Mouse (Mus musculus) left cerebral cortex, postnatal 36 days (tissue): ENCODE data around the gene Lce3f. TPM values are rescaled to one million over a fixed set of nuclear protein-coding genes. Genes with fewer than 3 reads are reported as not detected.

ENCODE experiments used
- total RNA-seq, 2 experiments: library from RNA; stranded (reverse); gene quantifications; 2 replicates each; pipeline ENCODE4 v1.2.3; 2021

Gene Lce3f
- total RNA-seq, 2 experiments from 2014 or later, result not detected

Other genes starting within 250 kb of the Lce3f start
- gene Lce1g, start 239.9 kb upstream of the Lce3f start, total RNA-seq, result not detected
- gene Lce1h, start 227.2 kb upstream of the Lce3f start, total RNA-seq, result not detected
- not detected for gene Lce1i, start 213.3 kb upstream of the Lce3f start, total RNA-seq
- not detected for gene Lce1j, start 201.7 kb upstream of the Lce3f start, total RNA-seq
- not detected for gene Lce1k, start 184.3 kb upstream of the Lce3f start, total RNA-seq
- not detected for gene Kprp, start 165.0 kb upstream of the Lce3f start, total RNA-seq
- not detected for gene Lce1l, start 140.9 kb upstream of the Lce3f start, total RNA-seq
- not detected for gene 2310050C09Rik, start 122.0 kb upstream of the Lce3f start, total RNA-seq
- gene Lce3a, start 66.0 kb upstream of the Lce3f start, total RNA-seq, result not detected
- not detected for gene Lce3b, start 59.2 kb upstream of the Lce3f start, total RNA-seq
- not detected for gene Lce3c, start 47.7 kb upstream of the Lce3f start, total RNA-seq
- not detected for gene Lce3d, start 34.8 kb upstream of the Lce3f start, total RNA-seq
- not detected for gene Lce3e, start 25.2 kb upstream of the Lce3f start, total RNA-seq
- not detected for gene Crct1, start 23.5 kb downstream of the Lce3f start, total RNA-seq
- not detected for gene Lce1m, start 26.8 kb downstream of the Lce3f start, total RNA-seq
- not detected for gene Gm4858, start 76.6 kb downstream of the Lce3f start, total RNA-seq
- not detected for gene Crnn, start 152.6 kb downstream of the Lce3f start, total RNA-seq
- gene Flg2, start 205.1 kb downstream of the Lce3f start, total RNA-seq, result not detected